Mouse (Mus musculus) left cerebral cortex, adult 6 months (tissue): ENCODE data around the gene Il1f8. TPM values are rescaled to one million over a fixed set of nuclear protein-coding genes. Genes with fewer than 3 reads are reported as not detected.

ENCODE experiments used
- long read RNA-seq, 2 experiments: library from polyadenylated mRNA; unstranded; transcript quantifications; one replicate each; pipeline ENCODE4 v2.0.0; 2019 to 2020
- polyA plus RNA-seq: library from polyadenylated mRNA; unstranded; fragments of <200 nt; fragmentation: Nextera tagmentation; gene quantifications from 2 replicates; pipeline ENCODE4 v1.2.3, GENCODE M21; 2021

Il1f8 gene
- polyA plus RNA-seq: not detected in 2 replicates
- long read RNA-seq, experiment 1: 0 reads
- long read RNA-seq, experiment 2: 0 reads

GRCm38 (mm10) chr2:24152861-24153260 lies at the start of gene Il1f8:
Gene Il1f8, plus strand, starts transcription at chr2:24153161.

GRCm38 (mm10) chr2:24186176-24186575 lies 33.2 kb downstream of the Il1f8 start, which contains the start of gene Il1f9:
Gene Il1f9, plus strand, starts transcription at chr2:24186476.

Other genes with a start within 250 kb of the Il1f8 start
- gene Hnmt, start 103.8 kb upstream of the Il1f8 start, polyA plus RNA-seq: 24.6 and 37.3 TPM in 2 replicates
- gene Tbpl2, start 56.6 kb upstream of the Il1f8 start, polyA plus RNA-seq: not detected in 2 replicates
- not detected in 2 replicates for gene Il1f9, start 33.3 kb downstream of the Il1f8 start, polyA plus RNA-seq
- not detected in 2 replicates for gene Il1f6, start 62.3 kb downstream of the Il1f8 start, polyA plus RNA-seq
- gene Il1f5, start 123.8 kb downstream of the Il1f8 start, polyA plus RNA-seq: 0.18 TPM in 1 of 2 replicates, not detected in the other
- not detected in 2 replicates for gene Il1f10, start 138.0 kb downstream of the Il1f8 start, polyA plus RNA-seq
- gene Il1rn, start 183.7 kb downstream of the Il1f8 start, polyA plus RNA-seq: 0.05 TPM in 1 of 2 replicates, not detected in the other
- 0.34 and 0.38 TPM in 2 replicates for gene Psd4, start 214.4 kb downstream of the Il1f8 start, polyA plus RNA-seq